ENCODE assay signal across 20 mouse cellular contexts in the genomic region with DNA sequence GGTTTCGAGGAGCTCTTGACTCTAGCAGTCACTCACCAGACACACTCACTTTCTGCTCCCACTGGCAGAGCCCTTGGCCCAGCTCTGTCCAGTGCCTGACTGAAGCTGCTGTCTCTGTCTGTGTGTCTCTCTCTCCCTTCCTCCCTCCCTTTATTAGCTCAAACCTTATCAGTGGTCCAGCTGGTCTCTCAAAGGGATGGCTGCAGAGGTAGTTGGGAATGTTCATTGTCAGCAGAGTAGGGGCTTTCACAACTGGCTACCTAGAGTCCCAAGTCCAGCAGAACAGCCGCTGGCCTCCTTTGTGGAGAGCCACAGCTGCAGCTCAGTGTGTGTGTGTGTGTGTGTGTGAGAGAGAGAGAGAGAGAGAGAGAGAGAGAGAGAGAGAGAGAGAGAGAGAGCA.
A peak's percentile ranks its signal among the peaks of the same experiment; 100 is the strongest.
DNase-seq lines count a peak whose midpoint lies in the region; ATAC-seq and TF ChIP-seq lines count a peak whose summit lies in the region.
"Had no signal": no experiment of that assay in that cellular context is flagged by ENCODE, and none has a peak within 500 bp of the region (broad histone marks: within the 10 kb centered on the region; RNA-seq: fewer than 3 reads in every experiment).

No protein-coding gene starts in this region.

- H3K4me2 ChIP-seq in liver, postnatal 0 days (ENCODE audit: low read depth, low read length), result peak overlapping the region; percentile 45; the same call in 1 of the 2 replicates
- H3K4me2 ChIP-seq: embryonic facial prominence, embryonic 12.5 days; forebrain, embryonic 13.5 days; heart, embryonic 15.5 days; kidney, embryonic 15.5 days; neural tube, embryonic 12.5 days had no signal

- intact Hi-C loops in heart, postnatal 14 days (cut with DNase I), result no loop called here

- TF ChIP-seq EP300 in liver, postnatal 0 days (IDR thresholded peaks at IDR 0.05; ENCODE audit: low read depth), result no peak

- no peak overlapping the region for H3K4me3 ChIP-seq in heart, embryonic 10.5 days
- H3K4me3 ChIP-seq in liver, postnatal 0 days (ENCODE audit: low read depth, low read length), result no peak overlapping the region
- H3K4me3 ChIP-seq: embryonic facial prominence, embryonic 12.5 days; forebrain, embryonic 13.5 days; heart, embryonic 15.5 days; kidney, embryonic 15.5 days; left cerebral cortex, adult 2 months; megakaryocyte, embryonic 14.5 days; neural tube, embryonic 12.5 days had no signal

- H3K27ac ChIP-seq in heart, embryonic 10.5 days, result peak overlapping the region; percentile 42
- H3K27ac ChIP-seq in liver, postnatal 0 days (ENCODE audit: low read depth), result peak overlapping the region; percentile 76
- H3K27ac ChIP-seq: embryonic facial prominence, embryonic 12.5 days; forebrain, embryonic 13.5 days; heart, embryonic 15.5 days; kidney, embryonic 15.5 days; left cerebral cortex, adult 2 months; neural tube, embryonic 12.5 days had no signal

- DNase-seq in heart, embryonic 10.5 days (ENCODE audit: low spot score), result no peak
- DNase-seq in heart, postnatal 14 days, result no peak
- DNase-seq in liver, result peak; percentile 49
- peak; percentile 31 for DNase-seq in liver, postnatal 0 days
- DNase-seq in right cerebral cortex, adult 18-20 months, result no peak
- no peak for DNase-seq in frontal cortex, adult 2 months (ENCODE audit: extremely low spot score in 1 of 2, low spot score in 1 of 2)
- DNase-seq in adipocyte (ENCODE audit: low spot score), result no peak
- DNase-seq: adrenal gland, adult 2 months; cerebellum, adult 2 months; heart, adult 18-20 months; thymus, postnatal 36 days had no signal

- no peaks in the 10 kb centered on the region for H3K36me3 ChIP-seq in heart, embryonic 10.5 days
- H3K36me3 ChIP-seq in liver, postnatal 0 days (replicated peaks; ENCODE audit: insufficient read depth, low read length), result no peaks in the 10 kb centered on the region
- H3K36me3 ChIP-seq: embryonic facial prominence, embryonic 12.5 days; heart, embryonic 15.5 days; kidney, embryonic 15.5 days; neural tube, embryonic 12.5 days had no signal

- H3K9me3 ChIP-seq in heart, embryonic 10.5 days, result peaks cover 3% of the 10 kb centered on the region; the same call in 1 of the 2 replicates
- H3K9me3 ChIP-seq in liver, postnatal 0 days (ENCODE audit: low read length), result no peaks in the 10 kb centered on the region
- H3K9me3 ChIP-seq: heart, embryonic 15.5 days; kidney, embryonic 15.5 days had no signal

- no peak overlapping the region for H3K9ac ChIP-seq in liver, postnatal 0 days (replicated peaks)
- H3K9ac ChIP-seq: embryonic facial prominence, embryonic 12.5 days; forebrain, embryonic 13.5 days; heart, embryonic 15.5 days; kidney, embryonic 15.5 days; neural tube, embryonic 12.5 days had no signal

- TF ChIP-seq CTCF in liver, postnatal 0 days (IDR thresholded peaks at IDR 0.05; ENCODE audit: low read depth), result no peak

- peaks cover 32% of the 10 kb centered on the region for H3K4me1 ChIP-seq in heart, embryonic 10.5 days
- H3K4me1 ChIP-seq in liver, postnatal 0 days (ENCODE audit: insufficient read depth), result peaks cover 42% of the 10 kb centered on the region
- H3K4me1 ChIP-seq: heart, embryonic 15.5 days had no signal

- 54% methylated on average over 2 of the region's 2 CpGs for WGBS in heart, embryonic 10.5 days
- 27% methylated on average over 2 of the region's 2 CpGs for WGBS in liver, postnatal 0 days (ENCODE audit: insufficient replicate concordance)

- H3K27me3 ChIP-seq in heart, embryonic 10.5 days (ENCODE audit: insufficient read depth, poor library complexity, severe bottlenecking), result peaks cover 13% of the 10 kb centered on the region; the same call in 1 of the 2 replicates
- H3K27me3 ChIP-seq in liver, postnatal 0 days (ENCODE audit: insufficient read depth, low read length), result no peaks in the 10 kb centered on the region
- H3K27me3 ChIP-seq: embryonic facial prominence, embryonic 12.5 days; forebrain, embryonic 13.5 days; heart, embryonic 15.5 days; neural tube, embryonic 12.5 days had no signal

- peak; percentile 58 for ATAC-seq in erythroblast, adult 5-6 weeks (replicated peaks; ENCODE audit: low FRiP score, poor library complexity, severe bottlenecking)
- peak; percentile 26 for ATAC-seq in liver, postnatal 0 days
- ATAC-seq: forebrain, embryonic 13.5 days; inflammation-experienced regulatory T-cells, adult 6 months had no signal

Comparison
In these comparisons a context has a peak if more than half of its experiments do, and no peak if none do; other contexts are left out.
1. DNase-seq: peak in liver (single experiment) and liver, postnatal 0 days (single experiment); none in heart, embryonic 10.5 days (single experiment), heart, postnatal 14 days (0 of 2), right cerebral cortex, adult 18-20 months (single experiment), frontal cortex, adult 2 months (0 of 2) and adipocyte (single experiment).